Mouse (Mus musculus): ENCODE data around the gene Kmt2c.

The Kmt2c gene

DNA sequence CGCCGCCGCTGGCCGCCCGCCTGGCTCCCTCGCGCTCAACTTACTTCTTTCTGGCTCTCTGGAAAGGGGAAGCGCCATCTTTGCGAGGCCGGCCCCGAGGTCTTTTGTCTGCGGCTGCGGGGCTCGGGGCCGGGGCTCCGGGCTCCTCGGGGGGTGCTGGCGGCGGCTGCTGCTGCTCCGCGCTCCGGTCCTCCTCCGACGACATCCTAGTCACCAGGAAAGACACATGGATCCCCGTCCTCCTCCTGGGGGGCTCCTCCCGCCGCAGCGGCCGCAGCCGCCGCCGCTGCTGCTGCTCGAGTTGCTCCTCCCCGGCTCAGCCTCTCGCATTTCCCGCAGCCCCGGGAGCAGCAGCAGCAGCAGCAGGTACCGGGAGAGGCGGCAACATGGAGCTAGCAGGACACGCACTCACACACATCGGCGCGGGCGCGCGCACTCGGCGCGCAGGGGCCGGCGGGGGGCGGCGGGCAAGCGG lies at the start of gene Kmt2c:
Gene Kmt2c, minus strand, starts transcription at position 438 of the 475 bp plus-strand sequence.
- peak; percentile 81 for DNase-seq

GRCm38 (mm10) chr5:25546912-25547311 lies 48.3 kb upstream of the Kmt2c start:
- DNase-seq, result no peak

- peak; percentile 26 for DNase-seq
These were observed 46.0 kb upstream of the Kmt2c start for GRCm38 (mm10) chr5:25544566-25544965.

- peak; percentile 34 for DNase-seq
These were observed 45.5 kb upstream of the Kmt2c start for GRCm38 (mm10) chr5:25544061-25544460.

GRCm38 (mm10) chr5:25541661-25542060 lies 43.1 kb upstream of the Kmt2c start:
- no peak for DNase-seq

- no peak for DNase-seq
These were observed 42.3 kb upstream of the Kmt2c start for GRCm38 (mm10) chr5:25540921-25541320.

DNA sequence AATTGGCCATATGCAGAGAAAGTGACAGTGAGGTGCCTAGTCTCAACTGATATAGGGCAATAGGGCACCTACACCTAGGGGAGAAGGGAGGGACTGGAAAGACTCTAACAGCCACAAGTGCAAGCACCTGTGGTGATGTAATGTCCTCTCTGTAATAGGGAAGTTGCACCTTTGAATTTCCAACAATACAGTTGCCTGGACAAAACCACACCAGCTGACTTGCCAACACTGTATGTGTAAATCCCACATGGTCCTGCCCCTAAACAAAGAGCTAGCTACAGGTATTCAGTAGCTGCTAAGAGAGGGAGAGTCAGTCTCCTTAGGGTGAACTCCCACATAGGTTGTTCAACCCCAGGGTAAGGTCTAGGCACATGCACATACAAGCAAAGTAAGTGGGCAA lies 41.8 kb upstream of the Kmt2c start:
- DNase-seq, result no peak

DNA sequence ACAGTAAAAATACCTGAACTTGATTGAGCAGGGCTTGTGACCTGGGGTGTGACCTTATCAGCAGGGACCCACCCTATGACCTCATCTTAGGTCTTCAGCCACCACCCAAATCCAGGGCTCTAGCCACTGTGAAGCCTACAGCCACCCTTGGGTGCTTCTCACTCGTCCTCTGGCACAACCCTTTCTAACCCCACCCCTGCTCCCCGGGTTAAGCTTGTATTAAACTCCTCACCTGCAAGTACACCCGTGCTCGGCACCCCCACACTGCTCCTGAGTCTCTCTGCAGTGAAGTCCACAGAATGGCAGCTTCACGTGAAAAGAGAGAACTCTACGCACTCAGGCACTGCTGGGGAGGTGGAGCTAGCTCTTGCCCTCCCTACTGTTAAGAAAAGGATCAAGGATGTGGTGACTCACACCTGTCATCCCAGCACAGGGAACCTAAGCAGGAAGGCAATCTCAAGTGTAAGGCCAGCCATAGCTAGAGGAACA lies 38.4 kb upstream of the Kmt2c start:
- no peak for DNase-seq

DNA sequence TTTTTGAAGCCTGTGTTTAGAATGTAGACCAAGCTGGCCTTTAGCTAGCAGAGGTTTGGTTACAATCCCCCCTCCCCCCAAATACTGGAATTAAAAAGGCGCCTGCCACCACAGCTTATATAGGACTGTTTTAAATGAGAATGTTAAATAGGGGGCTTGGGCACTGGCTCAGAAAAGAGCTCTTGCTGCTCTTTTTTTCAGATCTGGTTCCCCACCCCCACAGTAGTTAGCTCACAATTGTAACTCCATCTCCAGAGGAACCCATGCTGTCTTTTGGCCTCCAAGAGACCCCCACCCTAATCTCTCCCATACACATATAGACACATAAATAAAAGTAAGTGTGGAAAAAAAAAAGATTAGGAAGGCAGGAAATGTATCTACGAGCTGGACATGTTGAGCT lies 37.9 kb upstream of the Kmt2c start:
- DNase-seq, result no peak

- DNase-seq, result no peak
These were observed 37.0 kb upstream of the Kmt2c start for GRCm38 (mm10) chr5:25535566-25535965.

- DNase-seq, result no peak
These were observed 34.7 kb upstream of the Kmt2c start for GRCm38 (mm10) chr5:25533298-25533697.

DNA sequence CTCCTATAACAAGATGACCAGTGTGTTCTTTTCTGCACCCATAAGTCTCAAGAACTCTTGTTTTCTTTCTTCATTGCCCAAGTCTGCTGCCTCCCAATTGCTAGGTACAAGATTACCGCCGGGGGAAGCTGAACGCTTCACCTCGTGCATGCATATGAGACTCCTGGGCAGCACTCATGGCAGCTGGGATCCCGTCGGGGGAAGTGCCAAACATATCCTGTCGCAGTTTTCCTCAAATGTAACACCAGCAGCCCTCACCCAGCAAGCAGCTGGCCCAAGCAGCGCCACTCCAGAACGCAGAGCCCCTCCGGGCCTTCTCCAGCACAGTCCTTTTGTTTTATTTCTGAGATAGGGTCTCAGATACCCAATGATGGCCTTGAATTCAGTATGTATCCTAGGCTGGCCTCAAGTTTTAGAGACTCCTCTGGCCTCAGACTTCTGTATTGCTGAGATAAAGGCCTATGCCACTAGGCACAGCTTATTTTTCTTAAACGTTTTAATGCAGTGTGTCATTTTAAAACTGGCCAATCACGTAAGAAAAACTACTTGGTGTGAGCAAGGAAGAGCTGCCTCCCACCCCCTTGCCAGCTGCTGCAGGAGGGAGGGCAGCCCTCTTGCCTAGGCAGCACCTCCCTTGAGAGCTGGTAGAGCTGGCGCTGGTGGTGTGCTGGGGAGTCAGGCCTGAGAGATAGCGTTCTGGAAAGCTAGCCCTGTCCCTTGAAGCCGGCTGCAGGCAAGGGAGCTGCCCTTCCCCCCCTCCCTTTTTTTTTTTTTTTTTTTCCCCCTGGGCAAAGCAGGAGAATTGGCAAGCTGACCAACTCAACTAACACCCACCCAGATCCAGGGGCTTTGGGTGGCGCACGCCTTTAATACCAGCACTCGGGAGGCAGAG lies 33.9 kb upstream of the Kmt2c start:
- no peak for DNase-seq

DNA sequence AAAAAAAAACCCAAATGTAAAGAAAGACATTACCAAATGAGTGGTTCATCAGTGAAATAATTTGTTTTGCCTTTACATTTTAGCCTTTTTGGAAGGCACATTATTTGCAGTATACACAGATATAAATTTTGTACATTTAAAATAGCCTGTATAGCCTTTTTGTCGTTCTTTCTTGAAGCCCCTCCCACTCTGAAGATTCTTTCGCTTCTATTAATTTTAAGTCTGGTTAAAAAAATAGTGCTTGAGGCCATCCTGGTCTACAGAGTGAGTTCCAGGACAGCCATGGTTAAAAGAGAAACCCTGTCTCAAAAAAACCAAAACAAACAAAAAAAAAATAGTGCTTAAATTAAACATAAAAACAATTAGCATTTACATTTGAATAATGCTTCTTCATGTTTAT lies 32.0 kb upstream of the Kmt2c start:
- DNase-seq, result no peak

GRCm38 (mm10) chr5:25529529-25530421 lies 31.2 kb upstream of the Kmt2c start:
- peak; percentile 100 for DNase-seq

- DNase-seq, result no peak
These were observed 30.4 kb upstream of the Kmt2c start for GRCm38 (mm10) chr5:25528851-25529528.

GRCm38 (mm10) chr5:25527971-25528370 lies 29.4 kb upstream of the Kmt2c start:
- DNase-seq, result no peak

DNA sequence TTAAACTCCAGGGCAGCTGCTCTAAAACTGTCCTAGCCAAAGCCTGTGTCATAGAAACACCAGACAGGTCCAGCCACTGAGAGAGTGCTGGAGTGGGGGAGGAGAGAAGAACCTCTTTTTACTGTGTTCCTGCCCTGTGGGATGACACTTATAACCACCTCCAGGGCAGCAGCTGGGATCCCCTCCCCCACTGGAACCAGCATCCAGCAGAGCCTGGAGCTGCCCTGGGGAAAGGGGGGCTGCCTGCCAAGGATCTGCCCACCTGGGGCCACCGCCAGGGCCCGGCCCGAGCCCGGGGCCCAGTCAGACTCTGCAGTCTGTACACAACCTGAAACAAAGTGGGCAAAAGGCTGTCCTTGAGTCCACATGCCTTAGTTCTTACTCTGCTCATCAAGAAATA lies 28.3 kb upstream of the Kmt2c start:
- no peak for DNase-seq

- DNase-seq, result peak; percentile 52
These were observed 27.5 kb upstream of the Kmt2c start for GRCm38 (mm10) chr5:25526116-25526515.

GRCm38 (mm10) chr5:25521461-25521860 lies 22.9 kb upstream of the Kmt2c start:
- DNase-seq, result no peak

DNA sequence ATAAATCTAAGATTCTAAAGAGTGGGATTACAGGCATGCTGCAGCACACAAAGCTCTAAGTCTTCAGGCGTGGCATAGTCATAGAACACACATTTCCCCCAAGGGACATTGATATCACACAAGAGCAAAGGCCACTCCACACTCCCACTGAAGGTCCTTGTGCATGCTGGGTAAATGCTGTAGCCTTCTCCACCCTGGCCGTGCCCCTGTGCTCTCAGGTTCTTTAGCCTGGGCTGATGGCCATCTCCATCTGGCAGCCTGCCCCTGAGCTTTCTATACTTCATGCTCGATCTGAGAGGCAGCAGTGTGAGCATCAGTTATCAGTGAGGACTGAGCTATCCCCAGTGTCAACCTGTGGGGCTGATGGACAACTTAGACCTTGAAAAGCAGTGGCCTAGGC lies 21.2 kb upstream of the Kmt2c start:
- DNase-seq, result no peak

- no peak for DNase-seq
These were observed 19.0 kb upstream of the Kmt2c start for GRCm38 (mm10) chr5:25517550-25517949.

- no peak for DNase-seq
These were observed 17.8 kb upstream of the Kmt2c start for GRCm38 (mm10) chr5:25516301-25516895.
